Mouse (Mus musculus): ENCODE measurements at regions not wholly inside any gene's neighbourhood (a gene's known extent, or its start where the extent isn't known, plus 50 kb on each side); places are given as distances from the start of the nearest gene placed in this dataset.
"Not testable (repeated sequence)": the region's sequence is repeated elsewhere in the genome, so short reads cannot be mapped to it uniquely, and the experiment has no call there.

GRCm38 (mm10) chr1:189135826-189136225 is 128.2 kb upstream of the Kctd3 start:
- H3K36me3 ChIP-seq (ENCODE audit: insufficient read depth): no peaks in the 10 kb centered on the region
- no peak overlapping the region for H3K4me3 ChIP-seq (ENCODE audit: low read depth, low read length)
- no peak for TF ChIP-seq CTCF (IDR thresholded peaks at IDR 0.05; ENCODE audit: low read depth)
- ATAC-seq (ENCODE audit: insufficient read depth) (no peak), DNase-seq (no peak)
- WGBS: 70% methylated on average over 4 of the region's 4 CpGs
- H3K9me3 ChIP-seq (ENCODE audit: low read depth, low read length): no peaks in the 10 kb centered on the region
- no peaks in the 10 kb centered on the region for H3K27me3 ChIP-seq (ENCODE audit: insufficient read depth, low read length)
- no peak overlapping the region for H3K4me2 ChIP-seq
- H3K9ac ChIP-seq: no peak overlapping the region
- no peak overlapping the region for H3K27ac ChIP-seq (ENCODE audit: low read depth)
- no peaks in the 10 kb centered on the region; the same call in 1 of the 2 replicates for H3K4me1 ChIP-seq (ENCODE audit: insufficient read depth)

- WGBS: 81% methylated on average over 2 of the region's 2 CpGs
- H3K27me3 ChIP-seq (ENCODE audit: insufficient read depth, low read length): no peaks in the 10 kb centered on the region
- H3K27ac ChIP-seq (ENCODE audit: low read depth): no peak overlapping the region
- H3K4me2 ChIP-seq: no peak overlapping the region
- H3K9me3 ChIP-seq (ENCODE audit: low read depth, low read length): no peaks in the 10 kb centered on the region
- no peak overlapping the region for H3K4me3 ChIP-seq (ENCODE audit: low read depth, low read length)
- H3K36me3 ChIP-seq (ENCODE audit: insufficient read depth): no peaks in the 10 kb centered on the region
- no peak for ATAC-seq (ENCODE audit: insufficient read depth)
- no peak for DNase-seq
- no peaks in the 10 kb centered on the region for H3K4me1 ChIP-seq (ENCODE audit: insufficient read depth)
- no peak overlapping the region for H3K9ac ChIP-seq
- TF ChIP-seq CTCF (IDR thresholded peaks at IDR 0.05; ENCODE audit: low read depth): no peak
Measured at GRCm38 (mm10) chr1:189128706-189129105, 121.1 kb upstream of the Kctd3 start.

GRCm38 (mm10) chr1:189128246-189128645 is 120.6 kb upstream of the Kctd3 start:
- H3K4me3 ChIP-seq (ENCODE audit: low read depth, low read length); H3K9ac ChIP-seq; H3K36me3 ChIP-seq (ENCODE audit: insufficient read depth); DNase-seq; H3K27ac ChIP-seq (ENCODE audit: low read depth); H3K4me1 ChIP-seq (ENCODE audit: insufficient read depth); H3K4me2 ChIP-seq; H3K9me3 ChIP-seq (ENCODE audit: low read depth, low read length); ATAC-seq (ENCODE audit: insufficient read depth); H3K27me3 ChIP-seq (ENCODE audit: insufficient read depth, low read length): not testable (repeated sequence)
- 72% methylated on average over 5 of the region's 5 CpGs for WGBS

- no peaks in the 10 kb centered on the region for H3K27me3 ChIP-seq (ENCODE audit: insufficient read depth, low read length)
- WGBS: 60% methylated on average over 5 of the region's 5 CpGs
- ATAC-seq (ENCODE audit: insufficient read depth): no peak
- no peak overlapping the region for H3K4me3 ChIP-seq (ENCODE audit: low read depth, low read length)
- H3K4me1 ChIP-seq (ENCODE audit: insufficient read depth): no peaks in the 10 kb centered on the region
- no peaks in the 10 kb centered on the region for H3K9me3 ChIP-seq (ENCODE audit: low read depth, low read length)
- H3K36me3 ChIP-seq (ENCODE audit: insufficient read depth): no peaks in the 10 kb centered on the region
- no peak for TF ChIP-seq CTCF (IDR thresholded peaks at IDR 0.05; ENCODE audit: low read depth)
- no peak overlapping the region for H3K4me2 ChIP-seq
- no peak overlapping the region for H3K9ac ChIP-seq
- no peak for DNase-seq
- no peak overlapping the region for H3K27ac ChIP-seq (ENCODE audit: low read depth)
Measured at GRCm38 (mm10) chr1:189127367-189127766, 119.7 kb upstream of the Kctd3 start.

DNA sequence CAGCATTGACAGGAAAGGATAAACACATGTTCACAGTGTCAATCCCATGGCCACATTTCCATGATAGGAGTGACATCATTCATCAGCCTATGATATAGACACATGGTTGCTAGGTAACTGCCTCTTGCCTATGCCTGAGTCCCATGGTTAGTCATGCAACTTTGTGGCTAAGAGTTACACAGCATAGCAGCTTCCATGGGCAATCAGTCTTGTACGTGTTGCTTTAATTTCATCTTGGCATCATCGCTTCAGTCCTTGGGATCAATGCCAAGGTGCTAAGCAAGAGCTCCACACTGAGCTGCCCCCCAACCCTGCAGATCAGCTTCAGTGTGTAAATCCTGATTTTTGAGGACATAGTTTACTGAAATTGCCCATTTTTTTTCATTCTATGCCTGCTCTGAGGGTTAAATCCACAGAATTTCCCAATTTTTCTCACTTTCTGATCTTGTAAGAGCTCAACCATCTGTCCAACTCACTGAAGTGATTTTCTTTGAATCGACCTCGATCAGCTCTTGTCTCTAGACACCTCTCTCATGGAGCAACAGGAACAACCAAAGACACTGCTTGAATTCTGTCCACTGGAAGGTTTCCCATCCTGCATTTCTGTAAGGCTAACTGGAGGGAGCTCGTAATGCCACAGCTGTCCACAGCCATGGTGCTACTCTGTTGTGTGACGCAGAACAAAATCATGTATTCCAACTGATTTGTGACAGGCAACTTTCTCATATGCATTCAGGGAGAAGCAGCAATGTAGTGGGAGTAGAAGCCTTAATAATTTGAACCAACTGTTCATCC is 112.5 kb upstream of the Kctd3 start:
- no peaks in the 10 kb centered on the region for H3K36me3 ChIP-seq (ENCODE audit: insufficient read depth)
- no peak overlapping the region for H3K4me2 ChIP-seq
- no peaks in the 10 kb centered on the region for H3K27me3 ChIP-seq (ENCODE audit: insufficient read depth, low read length)
- DNase-seq (peak; percentile 56), ATAC-seq (ENCODE audit: insufficient read depth) (no peak)
- TF ChIP-seq CTCF (IDR thresholded peaks at IDR 0.05; ENCODE audit: low read depth): no peak
- no peaks in the 10 kb centered on the region for H3K4me1 ChIP-seq (ENCODE audit: insufficient read depth)
- H3K9me3 ChIP-seq (ENCODE audit: low read depth, low read length): no peaks in the 10 kb centered on the region
- 0 out of 2 replicates have a peak overlapping the region, but pooled peaks have one; percentile 2 for H3K27ac ChIP-seq (ENCODE audit: low read depth)
- 65% methylated on average over 6 of the region's 6 CpGs for WGBS
- H3K9ac ChIP-seq: no peak overlapping the region
- no peak overlapping the region for H3K4me3 ChIP-seq (ENCODE audit: low read depth, low read length)

- DNase-seq (peak; percentile 44), ATAC-seq (ENCODE audit: insufficient read depth) (peak; percentile 82)
- H3K27ac ChIP-seq (ENCODE audit: low read depth): 0 out of 2 replicates have a peak overlapping the region, but pooled peaks have one; percentile 30
- not testable (repeated sequence) for H3K9me3 ChIP-seq (ENCODE audit: low read depth, low read length); H3K4me2 ChIP-seq; H3K27me3 ChIP-seq (ENCODE audit: insufficient read depth, low read length); H3K4me1 ChIP-seq (ENCODE audit: insufficient read depth); H3K4me3 ChIP-seq (ENCODE audit: low read depth, low read length); H3K36me3 ChIP-seq (ENCODE audit: insufficient read depth); H3K9ac ChIP-seq
- WGBS: 31% methylated on average over 1 of the region's 1 CpGs
Measured at GRCm38 (mm10) chr1:189119005-189119404, 111.4 kb upstream of the Kctd3 start.

DNA sequence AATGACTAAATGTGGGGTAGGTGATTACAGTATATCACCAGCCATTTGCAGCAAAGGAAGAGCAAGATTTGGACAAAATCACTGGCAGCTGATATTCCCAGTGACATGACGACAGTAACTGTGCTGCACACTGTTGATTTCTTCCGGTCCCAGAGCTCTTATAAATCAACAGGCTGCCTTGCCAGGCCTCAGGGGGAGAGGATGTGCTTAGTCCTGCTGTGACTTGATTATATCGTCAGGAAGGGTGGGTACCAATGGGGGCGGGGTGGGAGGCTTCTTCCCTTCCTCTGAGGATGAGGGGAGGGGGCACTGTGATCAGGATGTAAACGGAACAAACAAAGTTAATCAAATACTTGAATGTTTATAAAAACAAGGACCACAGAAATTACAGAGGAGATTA is 110.9 kb upstream of the Kctd3 start:
- Histone ChIP-seq H3K27me3 (ENCODE audit: insufficient read depth, low read length) (no peaks in the 10 kb centered on the region), H3K36me3 (ENCODE audit: insufficient read depth) (no peaks in the 10 kb centered on the region), H3K4me3 (ENCODE audit: low read depth, low read length) (no peak overlapping the region), H3K27ac (ENCODE audit: low read depth) (0 out of 2 replicates have a peak overlapping the region, but pooled peaks have one; percentile 4), H3K4me1 (ENCODE audit: insufficient read depth) (no peaks in the 10 kb centered on the region), H3K9ac (no peak overlapping the region), H3K4me2 (no peak overlapping the region), H3K9me3 (ENCODE audit: low read depth, low read length) (no peaks in the 10 kb centered on the region)
- WGBS: 22% methylated on average over 5 of the region's 5 CpGs
- DNase-seq (peak; percentile 68), ATAC-seq (ENCODE audit: insufficient read depth) (peak; percentile 81)
- TF ChIP-seq CTCF (IDR thresholded peaks at IDR 0.05; ENCODE audit: low read depth): no peak

Data from lung, embryonic 14.5 days (tissue).